Mouse (Mus musculus) gastrocnemius, postnatal 10 days (tissue): Measurements from ENCODE around the gene Nsdhl. TPM values are rescaled to one million over a fixed set of nuclear protein-coding genes. Genes with fewer than 3 reads are reported as not detected.

Experiments used
- DNase-seq: peaks from one replicate; pipeline ENCODE4 v3.0.0; 2021; ENCODE audit warnings: mixed read lengths
- microRNA-seq, 2 experiments: library from miRNA; unstranded; fragments of <30 nt; microRNA quantifications; one replicate each; pipeline ENCODE4 v1.2.0; 2021
- total RNA-seq, 2 experiments: library from RNA; stranded (reverse); gene quantifications; 2 replicates each; pipeline ENCODE4 v1.2.3; 2021

The Nsdhl gene
- total RNA-seq, 2 experiments from 2014 or later: 8.9 to 9.0 TPM

GRCm38 (mm10) chrX:73003110-73003509 is 84.8 kb downstream of the Nsdhl start:
- DNase-seq: no peak

GRCm38 (mm10) chrX:73005678-73006077 is 87.3 kb downstream of the Nsdhl start:
- no peak for DNase-seq

DNA sequence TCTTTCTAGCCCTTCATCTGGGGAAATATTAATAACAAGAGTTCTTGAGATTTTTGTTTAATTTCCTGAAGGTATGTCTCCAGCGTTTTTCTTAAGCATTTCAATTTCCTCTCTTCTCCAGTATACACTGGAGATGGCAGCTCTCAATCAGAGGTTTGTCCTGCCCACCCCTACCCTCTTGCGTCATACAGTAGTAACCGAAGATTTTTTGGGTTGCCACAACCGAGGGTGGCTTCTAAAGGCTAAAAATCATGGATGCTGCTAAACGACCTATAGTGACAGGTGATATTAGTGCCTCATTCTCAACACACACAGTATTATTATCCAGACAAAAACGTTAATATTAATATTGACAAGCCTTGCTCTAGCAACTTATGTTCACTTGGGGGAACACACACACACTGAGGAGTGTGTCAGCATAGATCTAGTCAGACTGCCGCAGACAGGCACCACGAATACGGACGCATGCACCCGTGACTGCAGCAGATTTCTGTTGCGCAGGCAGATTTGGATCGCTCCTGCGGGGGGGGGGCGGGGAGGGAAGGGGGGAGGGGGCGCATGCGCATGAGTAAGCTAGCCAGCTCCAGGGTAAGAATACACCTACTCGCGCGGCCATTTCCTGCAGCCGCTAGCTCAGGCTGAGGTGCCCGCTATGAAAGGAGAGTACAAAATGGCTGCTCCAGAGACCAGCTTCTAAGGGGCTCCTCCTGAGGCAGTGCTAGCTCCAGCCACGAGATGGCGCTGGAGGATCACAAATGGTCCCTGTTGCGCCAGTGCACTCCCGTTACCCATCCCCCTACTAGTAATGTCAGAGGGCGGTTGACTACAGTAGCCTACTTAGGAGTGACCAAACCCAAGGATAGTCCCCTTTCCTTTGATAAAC is 89.5 kb downstream of the Nsdhl start:
- DNase-seq: peak; percentile 86

Small RNA genes within 50 kb of the gene (microRNA-seq; reads per million reads assigned to microRNA genes)
- gene Mir2137: 0.25 to 0.32 reads per million in 2 experiments

Other genes starting within 250 kb of the Nsdhl start
- gene Gabrq, start 93.4 kb upstream of the Nsdhl start, total RNA-seq: under 1 TPM in 1 of 2 experiments, not detected in 1; 0.12 TPM
- 10 to 100 TPM; 22.0 to 24.4 TPM for gene Cetn2, start 146 bp upstream of the Nsdhl start, total RNA-seq
- gene Zfp185, start 68.8 kb downstream of the Nsdhl start, total RNA-seq: 10 to 100 TPM; 12.5 to 15.7 TPM
- not detected for gene Pnma5, start 118.5 kb downstream of the Nsdhl start, total RNA-seq
- under 1 TPM in 1 of 2 experiments, not detected in 1; 0.12 TPM for gene Pnma3, start 146.2 kb downstream of the Nsdhl start, total RNA-seq
- gene Xlr4a, start 163.9 kb downstream of the Nsdhl start, total RNA-seq: not detected
- under 1 TPM; 0.20 to 0.59 TPM for gene Xlr3a, start 178.5 kb downstream of the Nsdhl start, total RNA-seq
- gene Gm14685, start 198.5 kb downstream of the Nsdhl start, total RNA-seq: not detected
- not detected for gene Xlr5b, start 230.2 kb downstream of the Nsdhl start, total RNA-seq
- not detected for gene DXBay18, start 230.9 kb downstream of the Nsdhl start, total RNA-seq